Mouse (Mus musculus) heart, postnatal 10 days (tissue): ENCODE data around the gene Hist1h2br. TPM values are rescaled to one million over a fixed set of nuclear protein-coding genes. Genes with fewer than 3 reads are reported as not detected.

ENCODE experiments used
- microRNA-seq, 2 experiments: library from miRNA; unstranded; fragments of <30 nt; microRNA quantifications; one replicate each; pipeline ENCODE4 v1.2.0; 2022
- total RNA-seq, 2 experiments: library from RNA; stranded (reverse); gene quantifications; 2 replicates each; pipeline ENCODE4 v1.2.3; 2021

Gene Hist1h2br
- total RNA-seq, 2 experiments from 2014 or later, result 181 to 198 TPM

Small RNAs within 50 kb of the gene (microRNA-seq; reads per million reads assigned to microRNA genes)
- gene Gm19658 (0 reads per million in 2 experiments), gene Gm44346 (0 reads per million in 2 experiments), gene Gm44466 (0 reads per million in 2 experiments)

Other genes with a start within 250 kb of the Hist1h2br start
- not detected for gene Olfr1362, start 219.7 kb upstream of the Hist1h2br start, total RNA-seq
- gene Olfr11, start 191.2 kb upstream of the Hist1h2br start, total RNA-seq, result not detected
- not detected for gene Olfr1361, start 170.4 kb upstream of the Hist1h2br start, total RNA-seq
- gene Olfr1360, start 156.3 kb upstream of the Hist1h2br start, total RNA-seq, result not detected
- gene Olfr1359, start 135.6 kb upstream of the Hist1h2br start, total RNA-seq, result not detected
- gene Hist1h2bl, start 117.6 kb upstream of the Hist1h2br start, total RNA-seq, result 100 to 1,000 TPM; 206 to 220 TPM
- 100 to 1,000 TPM; 201 to 229 TPM for gene Hist1h2ai, start 117.3 kb upstream of the Hist1h2br start, total RNA-seq
- 100 to 1,000 TPM; 284 to 332 TPM for gene Hist1h3h, start 116.1 kb upstream of the Hist1h2br start, total RNA-seq
- 10 to 100 TPM; 54.7 to 69.5 TPM for gene Hist1h2bm, start 111.7 kb upstream of the Hist1h2br start, total RNA-seq
- gene Hist1h4j, start 98.7 kb upstream of the Hist1h2br start, total RNA-seq, result 10 to 100 TPM; 39.0 to 39.7 TPM
- 100 to 1,000 TPM; 426 to 466 TPM for gene Hist1h4k, start 83.2 kb upstream of the Hist1h2br start, total RNA-seq
- 10 to 100 TPM; 79.2 to 89.4 TPM for gene Hist1h2ak, start 79.9 kb upstream of the Hist1h2br start, total RNA-seq
- 100 to 1,000 TPM in 1 of 2 experiments, 10 to 100 TPM in 1; 98.6 to 149 TPM for gene Hist1h2bn, start 79.6 kb upstream of the Hist1h2br start, total RNA-seq
- gene Hist1h1b, start 53.1 kb upstream of the Hist1h2br start, total RNA-seq, result 100 to 1,000 TPM; 112 to 150 TPM
- 100 to 1,000 TPM; 213 to 223 TPM for gene Hist1h3i, start 50.4 kb upstream of the Hist1h2br start, total RNA-seq
- 10 to 100 TPM; 37.7 to 43.5 TPM for gene Hist1h2an, start 46.5 kb upstream of the Hist1h2br start, total RNA-seq
- gene Hist1h2bp, start 46.3 kb upstream of the Hist1h2br start, total RNA-seq, result 10 to 100 TPM; 80.8 to 84.7 TPM
- gene Hist1h2bq, start 23.5 kb upstream of the Hist1h2br start, total RNA-seq, result 100 to 1,000 TPM; 177 to 197 TPM
- not detected for gene Hist1h2ao, start 23.3 kb upstream of the Hist1h2br start, total RNA-seq
- gene Hist1h4m, start 22.0 kb upstream of the Hist1h2br start, total RNA-seq, result 100 to 1,000 TPM; 322 to 356 TPM
- gene Hist1h4n, start 1.5 kb upstream of the Hist1h2br start, total RNA-seq, result 10 to 100 TPM; 39.5 to 61.3 TPM
- gene Hist1h2ap, start 236 bp upstream of the Hist1h2br start, total RNA-seq, result 100 to 1,000 TPM; 265 to 322 TPM
- gene Zfp184, start 111.4 kb downstream of the Hist1h2br start, total RNA-seq, result 1 to 10 TPM; 1.4 to 1.9 TPM
- gene Pom121l2, start 147.5 kb downstream of the Hist1h2br start, total RNA-seq, result not detected
- gene Prss16, start 176.0 kb downstream of the Hist1h2br start, total RNA-seq, result not detected
- gene Hist1h2ah, start 201.8 kb downstream of the Hist1h2br start, total RNA-seq, result 100 to 1,000 TPM; 181 to 187 TPM
- gene Hist1h2bk, start 202.1 kb downstream of the Hist1h2br start, total RNA-seq, result 100 to 1,000 TPM; 213 to 221 TPM
- 10 to 100 TPM; 70.8 to 71.4 TPM for gene Hist1h4i, start 207.6 kb downstream of the Hist1h2br start, total RNA-seq
- gene Hist1h2ag, start 209.2 kb downstream of the Hist1h2br start, total RNA-seq, result 100 to 1,000 TPM; 142 to 176 TPM
- gene Hist1h2bj, start 209.5 kb downstream of the Hist1h2br start, total RNA-seq, result 100 to 1,000 TPM; 116 to 123 TPM